Mouse (Mus musculus): ENCODE results near the gene Ube2l3. TPM values are rescaled to one million over a fixed set of nuclear protein-coding genes. Genes with fewer than 3 reads are reported as not detected.
"Not testable (repeated sequence)": the region's sequence is repeated elsewhere in the genome, so short reads cannot be mapped to it uniquely, and the experiment has no call there.

The Ube2l3 gene
- polyA plus RNA-seq, 1 experiment from 2014 or later, result 405 TPM

DNA sequence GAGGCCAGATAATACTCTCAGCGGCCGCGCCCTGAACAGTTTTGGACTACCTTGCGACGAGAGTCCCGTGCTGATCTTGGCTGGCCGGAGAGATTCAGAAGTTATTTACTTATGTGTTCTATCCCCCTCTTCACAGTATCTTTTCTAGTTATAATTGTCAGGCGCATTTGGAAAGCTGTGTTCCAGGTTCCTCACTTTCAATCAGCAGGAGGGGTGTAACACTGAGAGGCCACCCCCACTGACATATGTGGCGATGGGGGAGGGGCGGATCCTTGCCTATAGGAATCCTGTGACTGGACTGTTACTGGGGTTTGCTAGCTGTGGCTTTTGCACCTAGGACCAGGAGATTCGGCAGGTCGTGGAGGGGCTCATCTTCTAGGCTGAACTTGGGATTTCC lies 32.0 kb upstream of the Ube2l3 start:
- WGBS, result 3% methylated on average over 12 of the region's 12 CpGs

DNA sequence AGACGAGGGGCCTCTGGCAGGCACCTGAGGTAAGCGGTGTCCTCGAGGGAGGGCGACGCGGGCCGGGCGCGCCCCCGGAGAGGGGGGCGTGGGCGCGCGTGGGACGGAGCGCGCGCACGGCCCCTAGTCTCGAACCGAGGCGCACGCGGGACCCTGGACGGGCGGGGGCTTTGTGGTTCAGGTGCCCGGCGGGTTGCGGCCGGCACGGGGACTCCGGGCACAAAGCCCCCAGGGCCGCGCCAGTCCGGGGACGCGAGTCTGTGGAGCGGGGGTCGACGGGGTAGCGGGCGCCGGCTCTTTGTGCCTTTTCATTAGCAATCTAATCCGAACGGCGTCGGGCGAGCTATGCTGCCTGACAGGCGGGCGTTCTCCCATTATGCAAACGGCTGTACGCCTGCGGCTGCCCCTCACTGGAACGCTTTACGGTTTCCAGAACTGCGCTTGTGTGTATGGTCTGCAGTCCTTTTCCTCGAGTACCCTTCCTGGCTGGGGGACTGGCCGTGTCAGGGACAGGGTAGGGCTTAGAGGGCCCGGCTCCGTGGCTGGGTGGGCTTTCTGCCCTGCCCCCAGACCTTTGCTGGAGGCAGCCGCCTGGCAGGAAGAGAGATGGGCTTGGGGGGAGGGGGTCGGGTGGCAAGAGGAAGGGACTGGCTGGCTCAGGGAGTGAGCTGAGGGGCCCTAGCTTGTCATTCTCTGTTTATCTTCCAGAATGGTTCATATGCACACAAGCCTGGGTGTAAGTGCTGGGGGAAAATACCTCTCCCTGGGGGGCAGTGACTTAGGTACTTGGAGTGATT lies 31.5 kb upstream of the Ube2l3 start:
- H3K4me3 ChIP-seq (ENCODE audit: low read depth, low read length), result peak overlapping the region; percentile 89
- peak overlapping the region; percentile 80 for H3K4me2 ChIP-seq (ENCODE audit: low read depth)
- H3K9me3 ChIP-seq (ENCODE audit: control insufficient read depth, low read length), result no peaks in the 10 kb centered on the region
- DNase-seq (ENCODE audit: low spot score), result peak; percentile 82
- H3K9ac ChIP-seq (ENCODE audit: low read length), result peak overlapping the region; percentile 94
- ATAC-seq (ENCODE audit: insufficient read depth, low FRiP score, low TSS enrichment), result peak; percentile 73
- H3K27ac ChIP-seq (ENCODE audit: low read depth, low read length), result peak overlapping the region; percentile 93
- WGBS, result under 1% methylated on average over 61 of the region's 62 CpGs
- H3K4me1 ChIP-seq (ENCODE audit: control insufficient read depth, insufficient read depth, low read length), result peaks cover 16% of the 10 kb centered on the region
- H3K36me3 ChIP-seq (ENCODE audit: control insufficient read depth, insufficient read depth, low read length), result no peaks in the 10 kb centered on the region
- no peaks in the 10 kb centered on the region for H3K27me3 ChIP-seq (ENCODE audit: control insufficient read depth, insufficient read depth, low read length)

More for the DNA sequence above, 32.0 kb upstream of the Ube2l3 start:
- DNase-seq (ENCODE audit: low spot score) (peak; percentile 69), ATAC-seq (ENCODE audit: insufficient read depth, low FRiP score, low TSS enrichment) (no peak)
- Histone ChIP-seq H3K4me2 (ENCODE audit: low read depth) (peak overlapping the region; percentile 80), H3K4me3 (ENCODE audit: low read depth, low read length) (peak overlapping the region; percentile 89), H3K36me3 (ENCODE audit: control insufficient read depth, insufficient read depth, low read length) (no peaks in the 10 kb centered on the region), H3K4me1 (ENCODE audit: control insufficient read depth, insufficient read depth, low read length) (peaks cover 16% of the 10 kb centered on the region), H3K27me3 (ENCODE audit: control insufficient read depth, insufficient read depth, low read length) (no peaks in the 10 kb centered on the region), H3K9ac (ENCODE audit: low read length) (peak overlapping the region; percentile 94), H3K27ac (ENCODE audit: low read depth, low read length) (peak overlapping the region; percentile 93), H3K9me3 (ENCODE audit: control insufficient read depth, low read length) (no peaks in the 10 kb centered on the region)

GRCm38 (mm10) chr16:17232794-17233701 lies 30.6 kb upstream of the Ube2l3 start, which contains the start of gene Hic2:
Gene Hic2 (plus strand): TSS chr16:17233572.
- peak within 1 kb of the TSS; percentile 80 for H3K4me2 ChIP-seq (ENCODE audit: low read depth)
- peaks cover 16% of the 10 kb centered on the region for H3K4me1 ChIP-seq (ENCODE audit: control insufficient read depth, insufficient read depth, low read length)
- peak within 1 kb of the TSS; percentile 89 for H3K4me3 ChIP-seq (ENCODE audit: low read depth, low read length)
- DNase-seq (ENCODE audit: low spot score), result peak; percentile 98
- H3K27me3 ChIP-seq (ENCODE audit: control insufficient read depth, insufficient read depth, low read length), result no peaks in the 10 kb centered on the region
- peak within 1 kb of the TSS; percentile 93 for H3K27ac ChIP-seq (ENCODE audit: low read depth, low read length)
- under 1% methylated on average over 54 of the region's 59 CpGs for WGBS
- ATAC-seq (ENCODE audit: insufficient read depth, low FRiP score, low TSS enrichment), result peak; percentile 98
- H3K36me3 ChIP-seq (ENCODE audit: control insufficient read depth, insufficient read depth, low read length), result no peaks in the 10 kb centered on the region
- H3K9me3 ChIP-seq (ENCODE audit: control insufficient read depth, low read length), result no peaks in the 10 kb centered on the region
- H3K9ac ChIP-seq (ENCODE audit: low read length), result peak within 1 kb of the TSS; percentile 94

GRCm38 (mm10) chr16:17231523-17231922 lies 29.1 kb upstream of the Ube2l3 start:
- not testable (repeated sequence) for DNase-seq (ENCODE audit: low spot score); H3K4me3 ChIP-seq (ENCODE audit: low read depth, low read length); H3K27me3 ChIP-seq (ENCODE audit: control insufficient read depth, insufficient read depth, low read length); ATAC-seq (ENCODE audit: insufficient read depth, low FRiP score, low TSS enrichment); H3K4me2 ChIP-seq (ENCODE audit: low read depth); H3K9me3 ChIP-seq (ENCODE audit: control insufficient read depth, low read length); H3K27ac ChIP-seq (ENCODE audit: low read depth, low read length); H3K36me3 ChIP-seq (ENCODE audit: control insufficient read depth, insufficient read depth, low read length); H3K9ac ChIP-seq (ENCODE audit: low read length)
- peaks cover 16% of the 10 kb centered on the region for H3K4me1 ChIP-seq (ENCODE audit: control insufficient read depth, insufficient read depth, low read length)
- WGBS, result 91% methylated on average over 2 of the region's 2 CpGs

- no peaks in the 10 kb centered on the region for H3K36me3 ChIP-seq (ENCODE audit: control insufficient read depth, insufficient read depth, low read length)
- H3K4me3 ChIP-seq (ENCODE audit: low read depth, low read length), result no peak overlapping the region
- H3K9me3 ChIP-seq (ENCODE audit: control insufficient read depth, low read length), result no peaks in the 10 kb centered on the region
- H3K4me1 ChIP-seq (ENCODE audit: control insufficient read depth, insufficient read depth, low read length), result no peaks in the 10 kb centered on the region
- ATAC-seq (ENCODE audit: insufficient read depth, low FRiP score, low TSS enrichment) (no peak), DNase-seq (ENCODE audit: low spot score) (no peak)
- H3K9ac ChIP-seq (ENCODE audit: low read length), result no peak overlapping the region
- no peak overlapping the region for H3K4me2 ChIP-seq (ENCODE audit: low read depth)
- no peaks in the 10 kb centered on the region for H3K27me3 ChIP-seq (ENCODE audit: control insufficient read depth, insufficient read depth, low read length)
- no peak overlapping the region for H3K27ac ChIP-seq (ENCODE audit: low read depth, low read length)
Measured at GRCm38 (mm10) chr16:17226496-17226895, 24.0 kb upstream of the Ube2l3 start.

DNA sequence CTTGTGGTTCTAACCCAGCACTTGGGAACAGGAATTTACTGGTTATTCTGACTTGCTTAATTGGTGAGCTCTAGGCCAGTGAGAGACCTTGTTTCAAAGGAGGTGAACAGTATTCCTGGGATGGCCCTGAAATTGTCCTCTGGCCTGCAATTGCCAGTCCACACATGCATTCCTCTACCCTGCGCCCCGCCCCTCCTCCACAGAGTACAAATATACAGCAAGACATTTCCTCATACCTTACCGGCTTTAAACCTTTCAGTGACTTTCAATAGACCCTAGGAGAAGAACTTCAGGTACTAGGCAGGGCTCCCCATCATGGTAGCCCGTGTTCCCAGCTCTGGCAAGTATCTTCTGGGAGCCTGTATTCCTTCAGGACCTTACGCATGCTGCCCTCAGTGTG lies 23.1 kb upstream of the Ube2l3 start:
- no peaks in the 10 kb centered on the region for H3K9me3 ChIP-seq (ENCODE audit: control insufficient read depth, low read length)
- no peaks in the 10 kb centered on the region for H3K27me3 ChIP-seq (ENCODE audit: control insufficient read depth, insufficient read depth, low read length)
- H3K27ac ChIP-seq (ENCODE audit: low read depth, low read length), result no peak overlapping the region
- no peaks in the 10 kb centered on the region for H3K4me1 ChIP-seq (ENCODE audit: control insufficient read depth, insufficient read depth, low read length)
- ATAC-seq (ENCODE audit: insufficient read depth, low FRiP score, low TSS enrichment) (no peak), DNase-seq (ENCODE audit: low spot score) (no peak)
- H3K4me3 ChIP-seq (ENCODE audit: low read depth, low read length), result no peak overlapping the region
- whole genome bisulfite sequencing, result 89% methylated on average over 5 of the region's 5 CpGs
- no peak overlapping the region for H3K9ac ChIP-seq (ENCODE audit: low read length)
- H3K36me3 ChIP-seq (ENCODE audit: control insufficient read depth, insufficient read depth, low read length), result no peaks in the 10 kb centered on the region
- H3K4me2 ChIP-seq (ENCODE audit: low read depth), result no peak overlapping the region

DNA sequence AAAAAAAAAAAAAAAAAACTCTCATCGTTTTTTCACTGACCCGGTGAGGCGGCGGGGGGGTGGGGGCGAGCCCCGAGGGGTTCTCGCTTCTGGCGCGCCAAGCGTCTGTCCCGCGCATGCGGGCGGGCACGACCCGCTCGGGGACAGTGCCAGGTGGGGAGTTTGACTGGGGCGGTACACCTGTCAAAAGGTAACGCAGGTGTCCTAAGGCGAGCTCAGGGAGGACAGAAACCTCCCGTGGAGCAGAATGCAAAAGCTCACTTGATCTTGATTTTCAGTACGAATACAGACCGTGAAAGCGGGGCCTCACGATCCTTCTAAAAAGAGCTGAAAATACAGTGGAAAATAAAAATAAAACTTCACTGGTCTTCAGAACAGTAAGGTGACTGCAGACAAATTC lies 19.7 kb upstream of the Ube2l3 start:
- no peaks in the 10 kb centered on the region for H3K36me3 ChIP-seq (ENCODE audit: control insufficient read depth, insufficient read depth, low read length)
- no peak overlapping the region for H3K4me3 ChIP-seq (ENCODE audit: low read depth, low read length)
- ATAC-seq (ENCODE audit: insufficient read depth, low FRiP score, low TSS enrichment) (peak; percentile 100), DNase-seq (ENCODE audit: low spot score) (peak; percentile 88)
- H3K27ac ChIP-seq (ENCODE audit: low read depth, low read length), result no peak overlapping the region
- no peak overlapping the region for H3K9ac ChIP-seq (ENCODE audit: low read length)
- H3K27me3 ChIP-seq (ENCODE audit: control insufficient read depth, insufficient read depth, low read length), result no peaks in the 10 kb centered on the region
- no peaks in the 10 kb centered on the region for H3K4me1 ChIP-seq (ENCODE audit: control insufficient read depth, insufficient read depth, low read length)
- H3K4me2 ChIP-seq (ENCODE audit: low read depth), result no peak overlapping the region
- 30% methylated on average over 25 of the region's 25 CpGs for WGBS
- H3K9me3 ChIP-seq (ENCODE audit: control insufficient read depth, low read length), result no peaks in the 10 kb centered on the region

GRCm38 (mm10) chr16:17220127-17220733 lies 17.8 kb upstream of the Ube2l3 start:
- no peak overlapping the region for H3K27ac ChIP-seq (ENCODE audit: low read depth, low read length)
- WGBS, result 45% methylated on average over 7 of the region's 7 CpGs

More at GRCm38 (mm10) chr16:17220127-17220733, 17.8 kb upstream of the Ube2l3 start:
- Histone ChIP-seq H3K4me3 (ENCODE audit: low read depth, low read length) (no peak overlapping the region), H3K4me2 (ENCODE audit: low read depth) (no peak overlapping the region), H3K9me3 (ENCODE audit: control insufficient read depth, low read length) (no peaks in the 10 kb centered on the region), H3K36me3 (ENCODE audit: control insufficient read depth, insufficient read depth, low read length) (no peaks in the 10 kb centered on the region), H3K4me1 (ENCODE audit: control insufficient read depth, insufficient read depth, low read length) (no peaks in the 10 kb centered on the region), H3K9ac (ENCODE audit: low read length) (no peak overlapping the region), H3K27me3 (ENCODE audit: control insufficient read depth, insufficient read depth, low read length) (no peaks in the 10 kb centered on the region)
- ATAC-seq (ENCODE audit: insufficient read depth, low FRiP score, low TSS enrichment) (no peak), DNase-seq (ENCODE audit: low spot score) (no peak)

Data from neural tube, embryonic 11.5 days (tissue).